Mouse (Mus musculus) layer of hippocampus, adult 9-10 months (tissue): ENCODE results near the gene Otud7b.

Experiments
- DNase-seq: peaks from one replicate; pipeline ENCODE4 v3.0.0; 2022; ENCODE audit warnings: low spot score

The Otud7b gene

GRCm38 (mm10) chr3:96104261-96105065 is at the start of gene Otud7b:
Otud7b (plus strand) TSS chr3:96104527.
- DNase-seq = no peak

GRCm38 (mm10) chr3:96055294-96055693 is 49.0 kb upstream of the Otud7b start:
- DNase-seq = no peak

- DNase-seq = no peak
These were observed 48.3 kb upstream of the Otud7b start for GRCm38 (mm10) chr3:96056031-96056430.

- peak; percentile 75 for DNase-seq
These were observed 46.6 kb upstream of the Otud7b start for GRCm38 (mm10) chr3:96057747-96058204.

- no peak for DNase-seq
These were observed 46.0 kb upstream of the Otud7b start, which contains the start of gene Vps45 for GRCm38 (mm10) chr3:96058231-96058896. Vps45 (minus strand) TSS chr3:96058466.

- DNase-seq = no peak
These were observed 44.2 kb upstream of the Otud7b start for GRCm38 (mm10) chr3:96060146-96060545.

DNA sequence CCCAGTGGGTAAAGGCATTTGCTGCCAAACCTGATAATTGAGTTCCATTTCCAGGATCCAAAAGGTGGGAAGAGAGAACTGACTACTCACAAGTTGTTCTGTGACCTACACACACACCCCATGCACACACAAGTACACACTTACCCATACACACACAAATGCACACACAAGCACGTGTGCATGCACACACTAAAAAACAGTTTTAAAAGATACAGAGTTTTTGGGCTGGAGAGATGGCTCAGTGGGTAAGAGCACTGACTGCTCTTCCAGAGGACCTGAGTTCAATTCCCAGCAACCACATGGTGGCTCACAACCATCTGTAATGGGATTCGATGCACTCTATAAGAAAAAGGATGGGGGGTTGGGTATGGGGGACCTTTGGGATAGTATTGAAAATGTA is 41.0 kb upstream of the Otud7b start:
- DNase-seq = no peak

- DNase-seq = no peak
These were observed 40.1 kb upstream of the Otud7b start for GRCm38 (mm10) chr3:96064217-96064616.

- DNase-seq = no peak
These were observed 39.2 kb upstream of the Otud7b start for GRCm38 (mm10) chr3:96065147-96065546.

DNA sequence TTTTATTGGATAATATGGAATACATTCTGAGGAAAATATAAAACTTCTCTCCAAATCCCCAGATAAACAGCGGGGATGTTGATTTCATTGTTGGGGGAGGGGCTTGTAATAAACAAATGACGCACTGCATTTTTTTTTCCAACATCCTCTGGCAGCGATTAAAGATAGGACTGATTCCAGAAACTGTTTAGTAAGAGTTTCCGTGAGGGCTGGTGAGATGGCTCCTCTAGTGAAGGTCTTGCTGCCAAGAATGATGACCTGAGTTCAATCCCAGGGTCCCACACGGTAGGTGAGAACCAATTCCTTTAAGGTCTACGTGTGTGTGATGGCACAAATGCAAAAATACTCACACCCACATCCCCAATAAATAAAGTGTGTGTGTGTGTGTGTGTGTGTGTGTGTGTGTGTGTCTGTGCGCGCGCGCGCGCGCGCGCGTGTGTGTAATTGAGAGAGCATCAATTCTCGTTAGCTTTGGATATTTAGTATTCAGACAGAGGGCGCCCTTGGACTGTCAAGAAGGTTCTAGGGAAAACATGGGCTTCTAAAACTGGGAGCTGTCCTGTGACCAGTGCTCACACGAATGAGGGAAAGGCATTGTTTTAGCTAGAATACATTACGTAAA is 38.5 kb upstream of the Otud7b start:
- DNase-seq = peak; percentile 93

DNA sequence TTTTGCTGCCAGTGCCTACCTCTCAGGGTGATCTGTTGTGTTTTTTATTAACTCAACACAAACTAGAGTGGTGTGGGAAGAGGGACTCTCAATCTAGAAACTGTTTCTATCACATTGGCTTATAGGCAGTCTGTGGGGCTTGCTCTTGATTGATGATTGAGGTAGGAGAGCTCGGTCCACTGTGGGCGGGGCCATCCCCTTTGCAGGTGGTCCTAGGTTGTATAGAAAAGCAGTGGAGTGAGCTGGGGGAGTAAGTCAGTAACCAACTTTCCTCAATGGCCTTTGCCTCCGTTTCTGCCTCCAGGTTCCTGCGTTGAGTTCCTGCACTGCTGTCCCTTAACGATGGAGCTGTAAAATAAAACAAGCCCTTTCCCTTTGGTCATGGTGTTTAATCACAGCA is 37.6 kb upstream of the Otud7b start:
- DNase-seq = no peak

- DNase-seq = no peak
These were observed 35.3 kb upstream of the Otud7b start for GRCm38 (mm10) chr3:96069046-96069445.

GRCm38 (mm10) chr3:96069542-96069941 is 34.8 kb upstream of the Otud7b start:
- no peak for DNase-seq

DNA sequence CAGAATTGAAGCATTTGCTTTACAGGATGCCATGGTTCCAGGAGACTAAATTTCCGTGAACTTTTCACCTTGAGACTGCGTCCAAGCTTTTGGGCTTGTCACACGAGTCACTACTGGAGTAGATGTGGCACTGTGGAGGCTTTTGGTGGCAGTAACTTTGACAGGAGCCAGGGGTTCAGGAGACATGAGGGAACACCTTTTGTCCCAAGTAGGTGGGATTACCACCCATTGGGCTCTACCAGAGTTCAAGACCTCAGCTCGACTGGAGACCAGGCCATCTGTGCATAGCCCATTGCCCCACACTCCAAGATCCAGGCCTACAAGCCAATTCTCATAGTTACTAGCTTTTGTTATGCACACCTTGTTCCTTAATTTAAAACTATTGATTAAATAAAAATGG is 34.1 kb upstream of the Otud7b start:
- DNase-seq = no peak

GRCm38 (mm10) chr3:96072921-96073486 is 31.3 kb upstream of the Otud7b start:
- no peak for DNase-seq

GRCm38 (mm10) chr3:96078066-96078465 is 26.3 kb upstream of the Otud7b start:
- DNase-seq = no peak

DNA sequence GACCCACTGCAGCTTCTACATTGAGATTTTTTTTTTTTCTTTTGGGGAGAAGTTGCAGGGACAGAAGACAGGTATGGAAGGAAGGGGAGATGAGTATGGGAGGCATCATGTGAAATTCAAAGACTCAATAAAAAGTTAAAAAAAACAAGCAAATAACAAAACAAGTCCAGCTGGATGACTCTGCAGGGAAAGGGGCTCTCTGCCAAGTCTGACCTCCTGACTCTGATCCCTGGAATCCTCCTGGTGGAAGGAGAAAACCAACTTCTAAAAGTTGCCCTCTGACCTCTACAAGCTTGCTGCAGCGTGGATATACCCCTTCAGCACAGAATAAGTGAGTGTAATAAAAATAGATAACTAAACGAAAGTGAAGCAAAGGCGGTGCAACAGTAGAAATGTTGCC is 25.6 kb upstream of the Otud7b start:
- DNase-seq = no peak

- no peak for DNase-seq
These were observed 23.3 kb upstream of the Otud7b start for GRCm38 (mm10) chr3:96081006-96081405.

GRCm38 (mm10) chr3:96081650-96082049 is 22.7 kb upstream of the Otud7b start:
- no peak for DNase-seq

GRCm38 (mm10) chr3:96082100-96082499 is 22.2 kb upstream of the Otud7b start:
- DNase-seq = no peak

GRCm38 (mm10) chr3:96082714-96083508 is 21.4 kb upstream of the Otud7b start:
- no peak for DNase-seq
